Mouse (Mus musculus) brain, embryonic 18.5 days (tissue): ENCODE measurements around the gene Olfr1442.
"Not testable (repeated sequence)": the region's sequence is repeated elsewhere in the genome, so short reads cannot be mapped to it uniquely, and the experiment has no call there.

Experiments used
- DNase-seq: peaks from one replicate; pipeline ENCODE4 v3.0.0-alpha.2; 2012; ENCODE audit warnings: low read depth, low spot score

Gene Olfr1442

GRCm38 (mm10) chr19:12670139-12670538, at the start of gene Olfr1442:
Olfr1442 (plus strand) TSS chr19:12670439.
- no peak for DNase-seq

GRCm38 (mm10) chr19:12633176-12633575, 37.1 kb upstream of the Olfr1442 start, which contains the start of gene Glyat:
Glyat (plus strand) TSS chr19:12633308.
- DNase-seq = no peak

- no peak for DNase-seq
These were observed 36.0 kb upstream of the Olfr1442 start for GRCm38 (mm10) chr19:12634259-12634658.

GRCm38 (mm10) chr19:12634963-12635362, 35.3 kb upstream of the Olfr1442 start:
- no peak for DNase-seq

GRCm38 (mm10) chr19:12636863-12637262, 33.4 kb upstream of the Olfr1442 start:
- DNase-seq = no peak

- no peak for DNase-seq
These were observed 32.2 kb upstream of the Olfr1442 start for GRCm38 (mm10) chr19:12638049-12638448.

GRCm38 (mm10) chr19:12649511-12649910, 20.7 kb upstream of the Olfr1442 start:
- no peak for DNase-seq

GRCm38 (mm10) chr19:12666156-12666555, 4.1 kb upstream of the Olfr1442 start:
- no peak for DNase-seq

GRCm38 (mm10) chr19:12668601-12669000, 1.6 kb upstream of the Olfr1442 start:
- DNase-seq = not testable (repeated sequence)

GRCm38 (mm10) chr19:12671051-12671450, 812 bp downstream of the Olfr1442 start:
- no peak for DNase-seq

GRCm38 (mm10) chr19:12677812-12678211, 7.6 kb downstream of the Olfr1442 start, which contains the start of gene Olfr1443:
Olfr1443 (plus strand) TSS chr19:12678112.
- no peak for DNase-seq

- no peak for DNase-seq
These were observed 14.4 kb downstream of the Olfr1442 start for GRCm38 (mm10) chr19:12684638-12685037.

GRCm38 (mm10) chr19:12685231-12685630, 15.0 kb downstream of the Olfr1442 start:
- no peak for DNase-seq

GRCm38 (mm10) chr19:12695590-12695989, 25.4 kb downstream of the Olfr1442 start, which contains the start of gene Keg1:
Keg1 (plus strand) TSS chr19:12695786.
- no peak for DNase-seq

GRCm38 (mm10) chr19:12696221-12696620, 26.0 kb downstream of the Olfr1442 start:
- no peak for DNase-seq

GRCm38 (mm10) chr19:12708458-12708857, 38.2 kb downstream of the Olfr1442 start:
- DNase-seq = no peak

- DNase-seq = no peak
These were observed 38.7 kb downstream of the Olfr1442 start for GRCm38 (mm10) chr19:12708986-12709385.

GRCm38 (mm10) chr19:12719189-12719588, 49.0 kb downstream of the Olfr1442 start:
- DNase-seq = no peak

GRCm38 (mm10) chr19:12720463-12720862, 50.2 kb downstream of the Olfr1442 start:
- DNase-seq = no peak

GRCm38 (mm10) chr19:12720919-12721318, 50.7 kb downstream of the Olfr1442 start:
- not testable (repeated sequence) for DNase-seq

- not testable (repeated sequence) for DNase-seq
These were observed 51.4 kb downstream of the Olfr1442 start for GRCm38 (mm10) chr19:12721596-12721995.

GRCm38 (mm10) chr19:12722308-12722707, 52.1 kb downstream of the Olfr1442 start:
- no peak for DNase-seq

GRCm38 (mm10) chr19:12725851-12726250, 55.6 kb downstream of the Olfr1442 start:
- no peak for DNase-seq
